Mouse (Mus musculus) ovary, postnatal 36 days (tissue): ENCODE measurements around the gene Gm11027.

Source experiments
- DNase-seq: peaks from one replicate; pipeline ENCODE4 v3.0.0; 2022; ENCODE audit warnings: low spot score, mixed read lengths

Gene Gm11027

DNA sequence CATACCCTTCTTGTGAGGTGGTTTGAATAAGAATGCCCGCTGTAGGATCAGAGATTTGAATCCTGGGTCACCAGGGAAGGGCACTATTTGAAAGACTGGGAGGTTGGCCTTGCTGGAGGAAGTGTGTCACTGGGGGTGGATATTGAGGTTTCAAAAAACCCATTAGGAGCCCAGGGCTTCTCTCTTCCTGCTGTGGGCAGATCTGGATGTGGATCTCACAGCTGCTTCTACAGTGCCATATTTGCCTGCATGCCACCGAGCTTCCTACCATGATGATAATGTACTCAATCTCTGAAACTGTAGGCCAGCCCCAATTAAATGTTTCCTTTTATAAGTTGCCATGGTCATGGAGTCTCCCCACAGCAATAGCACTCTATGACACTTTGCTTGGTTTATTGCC, 4.0 kb downstream of the Gm11027 start:
- no peak for DNase-seq

DNA sequence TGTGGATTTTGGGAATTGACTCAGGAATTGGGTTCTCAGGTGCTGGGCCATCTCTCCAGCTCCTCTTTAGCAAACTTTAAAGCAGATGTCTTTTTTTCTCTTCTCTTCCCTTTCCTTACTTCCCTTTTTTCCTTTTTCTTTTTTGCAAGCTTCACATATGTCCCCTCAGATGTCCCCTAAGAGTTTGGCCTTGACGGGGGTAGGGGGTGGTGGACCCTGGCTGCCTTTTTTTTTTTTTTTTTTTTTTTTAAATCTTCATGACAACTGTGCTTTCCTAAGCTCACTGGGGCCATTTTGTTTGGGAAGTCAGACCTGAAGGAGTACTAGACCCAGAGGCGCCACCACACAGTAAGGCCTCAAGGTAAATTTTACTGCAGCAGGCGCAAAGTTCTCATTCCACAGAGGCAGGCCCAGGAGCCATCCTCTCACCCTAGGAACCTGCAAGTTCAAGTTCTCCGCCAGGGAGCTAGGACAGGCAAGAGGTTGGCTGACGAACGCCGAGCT, 5.0 kb downstream of the Gm11027 start:
- DNase-seq, result no peak

DNA sequence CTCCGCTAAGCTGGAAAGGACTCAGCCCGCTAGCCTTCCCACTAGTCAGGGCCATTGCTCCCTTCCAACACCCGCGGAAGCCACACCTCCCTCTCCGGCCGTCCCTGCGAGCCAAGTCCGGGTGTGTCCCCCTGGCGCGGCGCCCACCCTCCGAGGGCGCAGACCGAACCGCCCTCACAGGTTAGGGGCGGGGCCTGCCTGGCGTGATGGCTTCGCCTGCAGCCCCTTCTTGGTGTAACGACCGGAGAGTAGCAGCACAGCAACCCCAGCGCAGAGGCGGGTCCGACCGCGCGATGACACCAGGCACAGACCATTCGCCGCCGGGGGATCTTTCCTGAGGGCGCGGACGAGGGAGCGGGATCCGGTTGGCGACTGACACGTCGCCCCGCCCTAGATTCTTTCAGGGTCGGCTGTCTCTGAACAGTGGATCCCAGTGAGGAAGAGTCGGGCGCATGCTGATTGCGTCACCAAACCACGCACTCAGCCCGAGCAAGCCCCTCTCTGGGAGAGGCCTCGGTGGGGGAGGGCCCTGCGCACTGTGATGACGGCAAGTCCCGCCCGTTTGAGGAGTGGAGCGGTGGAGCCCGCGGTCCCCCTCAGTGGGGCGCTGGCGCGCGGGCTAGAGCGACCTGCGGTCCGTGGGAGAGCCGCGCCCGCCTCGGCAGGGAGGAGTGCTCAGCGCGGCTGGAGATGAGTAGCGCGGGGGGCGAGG, 5.6 kb downstream of the Gm11027 start, which contains the start of gene Esyt2:
Gene Esyt2 (plus strand): TSS at position 544 of the 712 bp plus-strand sequence.
- peak; percentile 100 for DNase-seq

DNA sequence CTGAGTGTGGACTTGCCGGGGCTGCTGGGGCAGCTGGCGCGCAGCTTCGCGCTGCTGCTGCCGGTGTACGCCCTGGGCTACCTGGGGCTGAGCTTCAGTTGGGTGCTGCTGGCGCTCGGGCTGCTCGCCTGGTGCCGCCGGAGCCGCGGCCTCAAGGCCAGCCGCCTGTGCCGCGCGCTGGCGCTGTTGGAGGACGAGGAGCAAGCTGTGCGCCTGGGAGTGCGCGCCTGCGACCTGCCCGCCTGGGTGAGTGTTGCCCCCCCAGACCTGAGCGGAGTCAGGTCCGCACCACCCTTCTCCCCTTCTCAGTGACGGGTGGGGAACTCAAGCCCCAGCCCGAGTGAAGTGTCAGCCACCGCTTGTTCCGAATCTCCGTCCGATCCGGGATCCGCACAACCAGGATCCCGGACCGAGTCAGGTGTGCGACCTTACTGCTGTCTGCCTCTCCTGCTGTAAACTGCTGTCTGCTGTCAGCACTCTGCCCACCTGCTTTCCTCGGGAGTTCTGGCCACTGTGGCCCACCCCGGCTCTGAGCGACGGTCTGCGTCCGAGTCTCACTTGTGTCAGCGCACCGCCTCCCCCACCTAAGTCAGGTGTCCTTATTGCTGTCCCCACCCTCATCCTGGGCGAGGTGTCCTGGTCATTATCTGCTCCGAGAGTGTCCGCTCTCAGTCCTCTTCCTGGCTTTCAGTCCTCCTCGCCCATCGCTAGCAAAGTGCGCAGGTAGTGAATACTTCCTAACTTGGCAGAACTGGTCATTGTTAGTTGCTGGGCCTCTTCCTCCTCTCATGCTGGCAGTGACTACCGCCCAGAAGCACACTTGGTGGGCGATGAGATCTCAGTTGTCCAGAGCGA, 6.5 kb downstream of the Gm11027 start:
- DNase-seq, result no peak

DNA sequence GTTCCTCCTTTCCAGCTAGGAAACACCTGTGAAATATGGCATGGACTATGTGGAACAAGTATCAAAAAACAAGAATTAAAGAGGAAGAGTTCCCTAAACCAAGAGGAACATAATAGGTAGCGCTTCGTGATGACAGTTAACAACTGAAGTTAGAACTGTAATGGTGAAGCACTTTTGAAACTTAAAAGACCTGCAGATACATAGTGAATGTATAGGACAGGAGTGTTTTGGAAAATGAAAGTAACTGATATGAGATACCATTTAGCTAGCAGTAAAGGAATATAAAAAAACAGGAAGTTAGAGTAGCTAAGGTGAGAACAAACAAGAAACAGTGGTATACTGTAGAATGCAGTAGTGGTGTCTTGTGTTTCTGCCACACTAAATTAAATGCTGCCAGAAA, 7.7 kb downstream of the Gm11027 start:
- DNase-seq, result no peak

DNA sequence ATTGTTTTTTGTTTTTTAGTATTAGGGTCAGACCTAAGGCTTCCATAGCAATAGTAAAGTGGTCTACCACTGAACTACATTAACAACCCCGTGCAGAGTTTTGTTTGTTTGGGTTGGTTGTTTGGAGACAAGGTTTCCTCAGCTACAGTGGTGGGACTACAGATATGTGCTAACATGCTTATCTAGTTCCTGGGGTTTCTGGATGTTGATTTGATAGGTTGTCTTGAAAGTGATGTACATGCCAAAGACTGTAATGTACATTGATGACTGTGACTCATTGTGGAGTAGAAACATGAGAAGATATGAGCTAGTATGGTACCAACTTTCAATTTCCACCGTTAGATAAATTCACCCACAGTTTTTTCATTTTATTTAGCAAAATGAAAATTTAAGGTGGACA, 8.3 kb downstream of the Gm11027 start:
- no peak for DNase-seq

DNA sequence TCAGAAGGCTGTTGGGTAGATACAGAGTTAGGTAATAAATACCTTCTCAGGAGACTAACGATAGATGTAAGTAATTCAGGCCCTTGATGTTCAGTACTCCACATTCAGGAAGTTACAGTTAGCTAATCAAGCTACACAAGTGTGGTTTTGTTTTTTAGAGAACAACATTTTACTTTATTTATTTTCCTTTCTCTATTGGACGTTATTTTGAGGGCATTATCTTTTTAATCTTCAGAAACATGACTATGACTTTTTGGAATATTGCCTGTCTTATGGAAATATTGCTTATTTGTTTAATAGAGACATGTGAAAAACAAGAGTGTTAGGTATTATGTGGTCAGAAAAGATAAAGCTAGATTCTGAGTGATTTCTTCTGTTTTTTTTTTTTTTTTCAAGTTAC, 18.0 kb downstream of the Gm11027 start:
- DNase-seq, result no peak

DNA sequence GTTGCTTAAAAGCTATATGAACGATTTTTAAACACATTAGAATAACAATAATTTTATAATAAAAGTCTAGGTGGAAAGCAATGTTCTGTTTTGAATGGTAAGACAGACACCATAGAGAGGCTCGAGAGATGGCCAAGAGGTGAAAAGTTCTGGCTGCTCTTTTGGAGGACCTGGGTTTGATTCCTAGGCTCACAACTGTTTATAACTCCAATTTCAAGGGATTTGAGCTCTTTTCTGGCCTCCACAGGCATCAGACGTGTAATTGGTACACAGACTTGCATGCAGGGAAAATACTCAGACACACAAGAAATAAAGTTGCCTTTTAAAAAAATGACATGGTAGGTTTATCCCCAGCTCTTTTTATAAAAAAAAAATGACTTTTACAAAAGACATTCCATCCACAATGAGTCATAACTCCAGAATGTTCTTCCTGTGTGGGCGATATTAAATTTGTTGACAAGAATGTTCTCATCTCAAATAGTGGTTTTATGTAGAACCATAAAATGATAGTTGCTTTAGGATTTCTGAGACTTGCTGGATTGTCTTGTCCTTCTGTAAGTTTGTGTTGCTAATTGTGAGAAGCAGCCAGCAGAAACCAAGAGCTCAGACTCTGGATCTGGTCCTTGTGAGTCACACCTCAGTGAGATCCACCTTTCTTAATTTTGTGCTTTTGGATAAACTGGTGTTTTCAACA, 18.6 kb downstream of the Gm11027 start:
- no peak for DNase-seq

DNA sequence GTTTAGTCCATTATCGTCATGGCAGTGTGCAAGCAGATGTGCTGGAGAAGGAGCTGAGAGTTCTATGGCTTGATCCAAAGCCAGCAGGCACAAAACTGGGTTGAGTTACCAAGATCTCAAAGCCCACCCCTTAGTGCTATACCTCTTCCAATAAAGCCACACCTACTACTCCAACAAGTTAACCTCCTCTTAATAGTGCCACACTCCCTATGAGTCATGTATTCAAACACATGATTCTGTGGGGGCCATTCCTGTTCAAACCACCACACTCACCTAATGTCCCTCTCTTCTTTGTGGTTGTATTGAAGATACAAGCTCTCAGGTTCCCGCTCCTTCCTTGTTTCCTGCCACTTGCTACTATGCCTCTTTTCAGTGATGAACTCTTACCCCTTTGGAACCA, 24.7 kb downstream of the Gm11027 start:
- no peak for DNase-seq

DNA sequence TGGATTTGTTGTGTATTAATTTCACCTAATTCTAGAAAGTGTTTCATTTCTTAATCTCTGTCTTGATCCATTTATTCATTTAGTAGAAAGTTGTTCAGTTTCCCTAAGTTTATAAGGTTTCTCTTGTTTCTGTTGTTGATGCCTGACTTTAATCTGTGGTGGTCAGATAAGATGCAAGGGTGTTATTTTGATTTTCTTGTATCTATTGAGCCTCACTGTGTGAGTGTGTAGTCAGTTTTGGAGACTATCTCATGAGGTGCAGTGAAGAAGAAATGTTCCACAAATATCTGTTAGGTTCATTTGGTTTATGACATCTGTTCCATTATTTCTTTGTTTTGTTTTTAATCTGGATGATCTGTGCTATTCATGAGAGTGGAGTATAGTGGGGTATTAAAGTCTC, 27.0 kb downstream of the Gm11027 start:
- no peak for DNase-seq

DNA sequence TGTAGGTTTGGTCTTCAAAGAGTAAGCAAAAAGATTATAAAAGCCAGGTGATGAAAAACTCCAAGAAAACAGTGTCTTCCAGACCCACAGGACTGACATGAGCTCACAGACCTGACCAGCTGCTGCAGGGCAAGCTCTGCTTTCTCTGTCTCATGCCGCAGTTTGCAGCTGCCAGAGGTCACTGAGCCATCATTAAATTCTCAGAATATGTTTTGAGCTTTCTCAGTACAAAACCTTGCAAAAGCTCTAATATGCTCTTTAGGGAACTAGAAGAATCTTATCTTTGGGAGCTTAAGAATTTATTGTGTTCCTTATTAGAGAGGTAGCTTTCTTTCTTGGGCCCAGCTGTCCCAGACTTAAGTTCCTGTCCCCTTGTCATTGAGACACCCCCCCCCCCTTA, 30.9 kb downstream of the Gm11027 start:
- no peak for DNase-seq

DNA sequence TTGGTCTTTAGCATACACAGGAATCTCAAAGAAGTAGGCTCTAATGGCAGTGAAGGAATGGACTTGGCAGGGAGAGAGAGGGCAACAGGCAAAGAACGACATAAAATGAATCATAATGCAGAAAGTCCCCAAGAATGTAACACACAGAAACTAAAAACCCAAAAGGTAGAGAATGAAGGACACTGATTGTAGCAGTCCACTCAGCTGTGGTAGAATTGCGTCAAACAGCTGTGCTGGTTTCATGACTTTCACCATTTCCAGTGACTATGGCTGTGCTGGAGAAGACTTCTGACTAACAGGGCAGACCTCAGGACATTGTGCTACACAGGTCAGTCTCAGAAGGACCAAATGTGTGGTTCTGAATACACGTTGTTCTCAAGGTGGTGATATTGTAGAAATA, 32.7 kb downstream of the Gm11027 start:
- DNase-seq, result no peak

DNA sequence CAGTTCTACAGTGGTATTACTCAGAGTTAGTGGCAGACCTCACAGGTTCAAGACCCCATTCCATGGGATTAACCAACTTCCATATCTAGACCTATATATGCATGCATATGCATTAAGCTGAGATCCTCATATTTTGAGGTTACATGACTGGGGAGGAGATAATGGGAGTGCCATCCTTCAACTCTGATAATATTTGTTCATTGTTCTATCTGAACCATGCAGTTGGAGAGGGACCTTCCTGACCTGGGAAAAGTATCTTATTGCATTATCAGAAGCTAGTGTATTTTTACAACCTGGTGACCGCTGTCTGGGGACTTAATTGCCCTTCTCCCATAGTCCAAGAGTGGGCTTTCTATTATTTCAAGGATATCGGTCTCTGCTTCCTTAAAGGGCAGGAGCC, 33.4 kb downstream of the Gm11027 start:
- no peak for DNase-seq

DNA sequence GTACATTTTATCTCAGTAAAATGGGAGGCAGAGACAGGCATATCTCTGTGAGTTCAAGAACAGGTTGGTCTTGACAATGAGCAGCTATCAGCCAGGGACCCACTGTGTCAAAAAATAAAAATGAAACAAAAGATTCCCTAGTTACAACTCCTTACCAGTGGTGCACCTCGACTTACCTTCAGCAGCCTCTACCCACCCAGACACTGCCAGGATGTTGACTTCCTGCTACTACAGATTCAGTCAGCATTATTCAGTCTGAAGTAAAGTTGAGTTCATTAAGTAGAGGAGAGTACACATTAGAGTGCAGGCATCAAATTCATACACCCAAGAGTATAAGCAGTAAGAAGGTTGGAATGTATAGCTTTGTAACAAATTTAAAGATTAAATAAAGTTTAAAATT, 38.6 kb downstream of the Gm11027 start:
- DNase-seq, result no peak

DNA sequence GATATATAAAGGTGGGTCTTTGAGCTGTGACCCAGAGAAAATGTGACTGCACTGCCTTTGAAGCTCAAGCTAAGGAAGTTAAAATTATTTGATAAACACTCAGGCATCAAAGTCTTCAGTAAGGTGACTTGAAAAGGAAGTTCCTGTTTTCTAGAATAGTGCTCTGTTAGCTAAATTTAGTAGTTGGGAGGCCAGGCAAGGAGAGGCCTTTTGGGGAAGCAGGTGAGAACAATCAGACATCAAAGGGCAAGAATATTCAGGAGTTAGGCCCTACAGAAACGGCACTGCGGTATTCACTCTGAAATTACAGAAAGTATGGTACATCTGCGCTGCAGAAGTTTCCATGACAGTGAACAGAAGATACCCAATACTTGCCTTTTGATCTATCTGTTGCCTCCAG, 40.3 kb downstream of the Gm11027 start:
- no peak for DNase-seq

DNA sequence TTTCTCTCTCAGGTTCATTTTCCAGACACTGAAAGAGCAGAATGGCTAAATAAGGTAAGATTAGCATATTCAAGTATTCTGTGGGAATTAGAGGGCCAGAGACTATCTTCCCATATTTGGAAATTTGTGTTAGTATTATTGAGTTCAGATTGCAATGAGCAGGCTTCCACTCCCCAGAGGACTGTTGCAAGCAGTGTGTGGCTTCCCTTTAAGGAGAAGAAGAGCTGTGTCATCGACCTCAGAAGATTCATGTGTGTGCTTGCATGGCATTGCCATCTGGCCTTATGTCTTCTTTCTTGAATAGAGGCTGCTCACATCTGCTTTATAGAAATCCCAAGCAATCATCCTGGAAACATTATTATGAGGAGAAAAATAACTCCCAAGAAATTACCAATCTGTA, 42.6 kb downstream of the Gm11027 start:
- DNase-seq, result no peak
